Mouse (Mus musculus) liver, postnatal 0 days (tissue): ENCODE data around the gene Foxs1.

Experiments used
- CTCF ChIP-seq: sonication (generic); IDR thresholded peaks from 2 replicates; pipeline ENCODE4 v1.5.1; 2016; ENCODE audit warnings: antibody characterized with exemption, low read depth
- EP300 ChIP-seq: IDR thresholded peaks from 2 replicates; pipeline ENCODE4 v1.6.1; 2016; ENCODE audit warnings: antibody characterized with exemption, low read depth, mild to moderate bottlenecking

GRCm38 (mm10) chr2:152914310-152915120 lies 18.5 kb downstream of the Foxs1 start:
- TF ChIP-seq CTCF: peak; percentile 94
- TF ChIP-seq EP300: no peak
